Mouse (Mus musculus) spleen, postnatal 36 days (tissue): Measurements from ENCODE around the gene Itpripl1.
"Not testable (repeated sequence)": the region's sequence is repeated elsewhere in the genome, so short reads cannot be mapped to it uniquely, and the experiment has no call there.

ENCODE experiments used
- DNase-seq, 2 experiments: peaks; one replicate each; pipeline ENCODE4 v3.0.0; 2022; ENCODE audit warnings: low spot score in 2 of 2, mixed read lengths in 1 of 2

The Itpripl1 gene

GRCm38 (mm10) chr2:127090151-127090550 lies 53.1 kb downstream of the Itpripl1 start:
- DNase-seq = not testable (repeated sequence)
